In the genomic region with DNA sequence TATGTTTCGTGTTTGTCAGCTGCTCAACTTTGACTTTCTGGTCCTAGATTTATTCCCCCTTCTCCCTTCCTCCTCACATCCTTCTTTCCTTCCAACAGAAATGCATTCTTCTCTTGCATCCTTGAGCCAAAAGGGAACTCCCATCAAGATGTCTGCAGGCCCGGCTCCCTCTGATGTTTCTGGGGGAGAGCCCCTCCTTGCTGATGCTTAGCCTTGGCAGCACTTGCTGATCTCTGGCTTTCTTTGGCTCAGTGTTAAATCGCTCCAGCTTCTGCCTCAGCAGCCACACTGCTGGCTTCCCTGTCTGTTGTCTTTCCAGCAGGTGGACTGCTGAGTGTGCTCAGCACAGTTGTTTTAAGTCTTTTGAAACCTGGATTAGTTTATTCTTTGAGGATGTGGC, we compare ENCODE assay signal across 23 mouse cellular contexts. TPM values are rescaled to one million over a fixed set of nuclear protein-coding genes. Genes with fewer than 3 reads are reported as not detected.
A peak's percentile ranks its signal among the peaks of the same experiment; 100 is the strongest.
DNase-seq lines count a peak whose midpoint lies in the region; ATAC-seq and TF ChIP-seq lines count a peak whose summit lies in the region.
"Had no signal": no experiment of that assay in that cellular context is flagged by ENCODE, and none has a peak within 500 bp of the region (broad histone marks: within the 10 kb centered on the region; RNA-seq: fewer than 3 reads in every experiment).

No protein-coding gene starts in this region.

- H3K4me1 ChIP-seq in hindbrain, postnatal 0 days (ENCODE audit: insufficient read depth, low read length), result no peaks in the 10 kb centered on the region
- H3K4me1 ChIP-seq in hindbrain, embryonic 13.5 days (replicated peaks), result no peaks in the 10 kb centered on the region
- H3K4me1 ChIP-seq in lung, postnatal 0 days (ENCODE audit: insufficient read depth, low read depth, low read length), result no peaks in the 10 kb centered on the region; the same call in 1 of the 2 replicates

- no peak for ATAC-seq in hindbrain, postnatal 0 days
- no peak for ATAC-seq in hindbrain, embryonic 13.5 days (ENCODE audit: low FRiP score)
- ATAC-seq in lung, postnatal 0 days, result no peak
- ATAC-seq in megakaryocyte-erythroid progenitor cell, adult 5-6 weeks (replicated peaks; ENCODE audit: low FRiP score, low TSS enrichment, poor library complexity, severe bottlenecking), result no peak

- peak; percentile 49 for DNase-seq in adrenal gland, postnatal 14 days
- DNase-seq in adrenal gland, adult 8-10 months, result no peak
- peak; percentile 49 for DNase-seq in hindbrain, postnatal 0 days (ENCODE audit: low spot score)
- peak; percentile 50 for DNase-seq in lung, postnatal 10 days
- no peak for DNase-seq in lung, postnatal 0 days (ENCODE audit: low spot score)
- DNase-seq in ovary, postnatal 14 days (ENCODE audit: low spot score), result peak; percentile 37
- DNase-seq: adrenal gland, adult 2 months; cerebellum, adult 11 months; cerebellum, postnatal 25 days; embryo, embryonic 11 days; gastrocnemius, adult 2 months; heart, adult 18-20 months; kidney, adult 11 months; kidney, postnatal 36 days; layer of hippocampus, adult 9-11 months; lung, postnatal 14 days; thymus, adult 18-20 months had no signal

- TF ChIP-seq EP300 in lung, postnatal 0 days (IDR thresholded peaks at IDR 0.05), result no peak

- TF ChIP-seq CTCF in hindbrain, postnatal 0 days (IDR thresholded peaks at IDR 0.05; ENCODE audit: low read depth), result no peak
- TF ChIP-seq CTCF in lung, postnatal 0 days (IDR thresholded peaks at IDR 0.05), result no peak

- no peaks in the 10 kb centered on the region for H3K36me3 ChIP-seq in hindbrain, postnatal 0 days (ENCODE audit: insufficient read depth, low read length)
- no peaks in the 10 kb centered on the region for H3K36me3 ChIP-seq in hindbrain, embryonic 13.5 days
- H3K36me3 ChIP-seq in lung, postnatal 0 days (ENCODE audit: insufficient read depth, low read length), result no peaks in the 10 kb centered on the region
- H3K36me3 ChIP-seq: forebrain, embryonic 10.5 days; heart, embryonic 15.5 days; limb, embryonic 12.5 days had no signal

- no peaks in the 10 kb centered on the region for H3K9me3 ChIP-seq in hindbrain, postnatal 0 days (ENCODE audit: low read length)
- no peaks in the 10 kb centered on the region for H3K9me3 ChIP-seq in hindbrain, embryonic 13.5 days
- no peaks in the 10 kb centered on the region for H3K9me3 ChIP-seq in lung, postnatal 0 days (ENCODE audit: low read length)
- H3K9me3 ChIP-seq: forebrain, embryonic 10.5 days; heart, embryonic 15.5 days; limb, embryonic 12.5 days had no signal

- no peak overlapping the region for H3K4me3 ChIP-seq in hindbrain, postnatal 0 days (ENCODE audit: low read length)
- no peak overlapping the region for H3K4me3 ChIP-seq in hindbrain, embryonic 13.5 days
- H3K4me3 ChIP-seq in lung, postnatal 0 days (ENCODE audit: low read depth, low read length), result no peak overlapping the region
- H3K4me3 ChIP-seq: forebrain, embryonic 10.5 days; gastrocnemius, adult 2 months; heart, embryonic 15.5 days; limb, embryonic 12.5 days had no signal

- no peaks in the 10 kb centered on the region for H3K27me3 ChIP-seq in hindbrain, postnatal 0 days (ENCODE audit: insufficient read depth, low read length)
- 0 out of 2 replicates have a peak, but pooled peaks cover 2% of the 10 kb centered on the region for H3K27me3 ChIP-seq in hindbrain, embryonic 13.5 days
- no peaks in the 10 kb centered on the region for H3K27me3 ChIP-seq in lung, postnatal 0 days (replicated peaks; ENCODE audit: insufficient read depth, low read length)
- H3K27me3 ChIP-seq: heart, embryonic 15.5 days; limb, embryonic 12.5 days had no signal

- H3K27ac ChIP-seq in hindbrain, postnatal 0 days, result no peak overlapping the region
- no peak overlapping the region for H3K27ac ChIP-seq in hindbrain, embryonic 13.5 days
- H3K27ac ChIP-seq in lung, postnatal 0 days (ENCODE audit: low read length), result no peak overlapping the region
- H3K27ac ChIP-seq: forebrain, embryonic 10.5 days; gastrocnemius, adult 2 months; heart, embryonic 15.5 days; limb, embryonic 12.5 days; liver, embryonic 14.5 days had no signal

- WGBS in hindbrain, postnatal 0 days, result 45% methylated on average over 3 of the region's 3 CpGs
- WGBS in hindbrain, embryonic 13.5 days, result 63% methylated on average over 3 of the region's 3 CpGs
- WGBS in lung, postnatal 0 days, result 43% methylated on average over 3 of the region's 3 CpGs

- H3K9ac ChIP-seq in hindbrain, postnatal 0 days (replicated peaks; ENCODE audit: low read length), result no peak overlapping the region
- H3K9ac ChIP-seq in hindbrain, embryonic 13.5 days, result no peak overlapping the region
- no peak overlapping the region for H3K9ac ChIP-seq in lung, postnatal 0 days (replicated peaks; ENCODE audit: low read depth)
- H3K9ac ChIP-seq: heart, embryonic 15.5 days; limb, embryonic 12.5 days; liver, embryonic 14.5 days had no signal

- no peak overlapping the region for H3K4me2 ChIP-seq in hindbrain, postnatal 0 days (ENCODE audit: low read depth, low read length)
- H3K4me2 ChIP-seq in hindbrain, embryonic 13.5 days, result no peak overlapping the region
- no peak overlapping the region for H3K4me2 ChIP-seq in lung, postnatal 0 days (replicated peaks; ENCODE audit: low read depth, low read length)
- H3K4me2 ChIP-seq: heart, embryonic 15.5 days; limb, embryonic 12.5 days had no signal

RNA-seq across cellular contexts. Expression of gene Selenbp1, which starts 11.8 kb away (rescaled TPM):
- total RNA-seq in adrenal gland, postnatal 14 days (2021), result 68.0 and 87.5 TPM in 2 replicates
- 10 to 100 TPM; 43.1 to 69.2 (median 57.5) TPM for total RNA-seq in adrenal gland, adult 8-10 months (2022)
- total RNA-seq in hindbrain, postnatal 0 days (2014; rRNA removed), result 32.8 and 36.5 TPM in 2 replicates
- 19.9 and 21.3 TPM in 2 replicates for polyA plus RNA-seq in hindbrain, postnatal 0 days (2015; fragmentation: Nextera tagmentation; extraction: Ambion mirVana)
- 10.1 and 14.1 TPM in 2 replicates for polyA plus RNA-seq in hindbrain, embryonic 13.5 days (2015; fragmentation: Nextera tagmentation; extraction: Ambion mirVana)
- 1,021 and 1,046 TPM in 2 replicates for polyA plus RNA-seq in lung, postnatal 0 days (2015; fragmentation: Nextera tagmentation; extraction: Ambion mirVana)
- total RNA-seq in megakaryocyte-erythroid progenitor cell, adult 5-6 weeks (2014; fragmentation: Nextera tagmentation), result 128 and 136 TPM in 2 replicates
- 100 and 113 TPM in 2 replicates for total RNA-seq in megakaryocyte-erythroid progenitor cell, adult 5-6 weeks (2017)

RNA-seq across cellular contexts. Expression of gene Rfx5, which starts 32.8 kb away (rescaled TPM):
- total RNA-seq in adrenal gland, postnatal 14 days (2021), result 22.4 and 26.9 TPM in 2 replicates
- 10 to 100 TPM; 27.2 to 56.5 (median 40.3) TPM for total RNA-seq in adrenal gland, adult 8-10 months (2022)
- total RNA-seq in hindbrain, postnatal 0 days (2014; rRNA removed), result 13.9 and 18.3 TPM in 2 replicates
- 5.4 and 5.8 TPM in 2 replicates for polyA plus RNA-seq in hindbrain, postnatal 0 days (2015; fragmentation: Nextera tagmentation; extraction: Ambion mirVana)
- polyA plus RNA-seq in hindbrain, embryonic 13.5 days (2015; fragmentation: Nextera tagmentation; extraction: Ambion mirVana), result 5.4 and 5.5 TPM in 2 replicates
- 3.3 and 3.5 TPM in 2 replicates for polyA plus RNA-seq in lung, postnatal 0 days (2015; fragmentation: Nextera tagmentation; extraction: Ambion mirVana)
- 21.3 and 21.4 TPM in 2 replicates for total RNA-seq in megakaryocyte-erythroid progenitor cell, adult 5-6 weeks (2014; fragmentation: Nextera tagmentation)
- 15.1 and 19.0 TPM in 2 replicates for total RNA-seq in megakaryocyte-erythroid progenitor cell, adult 5-6 weeks (2017)

RNA-seq across cellular contexts. Expression of gene Psmb4, which starts 34.3 kb away (rescaled TPM):
- total RNA-seq in adrenal gland, postnatal 14 days (2021), result 262 and 280 TPM in 2 replicates
- total RNA-seq in adrenal gland, adult 8-10 months (2022), result 100 to 1,000 TPM; 313 to 362 (median 341) TPM
- total RNA-seq in hindbrain, postnatal 0 days (2014; rRNA removed), result 288 and 314 TPM in 2 replicates
- polyA plus RNA-seq in hindbrain, postnatal 0 days (2015; fragmentation: Nextera tagmentation; extraction: Ambion mirVana), result 370 and 383 TPM in 2 replicates
- 366 and 376 TPM in 2 replicates for polyA plus RNA-seq in hindbrain, embryonic 13.5 days (2015; fragmentation: Nextera tagmentation; extraction: Ambion mirVana)
- 234 and 249 TPM in 2 replicates for polyA plus RNA-seq in lung, postnatal 0 days (2015; fragmentation: Nextera tagmentation; extraction: Ambion mirVana)
- 427 and 467 TPM in 2 replicates for total RNA-seq in megakaryocyte-erythroid progenitor cell, adult 5-6 weeks (2014; fragmentation: Nextera tagmentation)
- 212 and 218 TPM in 2 replicates for total RNA-seq in megakaryocyte-erythroid progenitor cell, adult 5-6 weeks (2017)

RNA-seq across cellular contexts. Expression of gene Pi4kb, which starts 53.4 kb away (rescaled TPM):
- total RNA-seq in adrenal gland, postnatal 14 days (2021), result 40.5 and 46.3 TPM in 2 replicates
- 10 to 100 TPM; 59.3 to 87.5 (median 74.9) TPM for total RNA-seq in adrenal gland, adult 8-10 months (2022)
- total RNA-seq in hindbrain, postnatal 0 days (2014; rRNA removed), result 57.1 and 85.4 TPM in 2 replicates
- polyA plus RNA-seq in hindbrain, postnatal 0 days (2015; fragmentation: Nextera tagmentation; extraction: Ambion mirVana), result 19.2 and 22.7 TPM in 2 replicates
- polyA plus RNA-seq in hindbrain, embryonic 13.5 days (2015; fragmentation: Nextera tagmentation; extraction: Ambion mirVana), result 23.2 and 24.7 TPM in 2 replicates
- polyA plus RNA-seq in lung, postnatal 0 days (2015; fragmentation: Nextera tagmentation; extraction: Ambion mirVana), result 13.6 and 15.6 TPM in 2 replicates
- 24.9 and 35.5 TPM in 2 replicates for total RNA-seq in megakaryocyte-erythroid progenitor cell, adult 5-6 weeks (2014; fragmentation: Nextera tagmentation)
- 22.7 and 27.9 TPM in 2 replicates for total RNA-seq in megakaryocyte-erythroid progenitor cell, adult 5-6 weeks (2017)

Comparison
In these comparisons a context has a peak if more than half of its experiments do, and no peak if none do; other contexts are left out.
1. DNase-seq: peak in adrenal gland, postnatal 14 days (single experiment), hindbrain, postnatal 0 days (single experiment), lung, postnatal 10 days (single experiment) and ovary, postnatal 14 days (single experiment); none in adrenal gland, adult 8-10 months (single experiment) and lung, postnatal 0 days (single experiment).